Mouse (Mus musculus): ENCODE results near the gene Itgb8.

GRCm38 (mm10) chr12:119237921-119238695 is 494 bp downstream of the Itgb8 start:
- no peak for TF ChIP-seq CTCF (IDR thresholded peaks at IDR 0.05; ENCODE audit: extremely low read depth, insufficient read length, insufficient replicate concordance, low read depth, low read length)
- TF ChIP-seq POLR2A (IDR thresholded peaks at IDR 0.05; ENCODE audit: low read depth, low read length) = no peak

Data from small intestine, adult 2 months (tissue).